Mouse (Mus musculus): ENCODE measurements around the gene Grik3. TPM values are rescaled to one million over a fixed set of nuclear protein-coding genes. Genes with fewer than 3 reads are reported as not detected.

The Grik3 gene
- polyA plus RNA-seq, 1 experiment from 2014 or later = 0.01 TPM

- no peak overlapping the region for H3K4me2 ChIP-seq (ENCODE audit: low read length)
- no peak overlapping the region for H3K4me3 ChIP-seq (replicated peaks; ENCODE audit: low read depth, low read length)
- no peaks in the 10 kb centered on the region for H3K9me3 ChIP-seq (replicated peaks; ENCODE audit: low read length)
- ATAC-seq (replicated peaks; ENCODE audit: low FRiP score, low read depth) = no peak
- H3K36me3 ChIP-seq (ENCODE audit: insufficient read depth, low read length) = no peaks in the 10 kb centered on the region
- peak; percentile 6 for DNase-seq (ENCODE audit: low spot score)
- H3K27me3 ChIP-seq (ENCODE audit: insufficient read depth, low read length) = no peaks in the 10 kb centered on the region
- H3K4me1 ChIP-seq (replicated peaks; ENCODE audit: insufficient read depth, low read length) = no peaks in the 10 kb centered on the region
- H3K27ac ChIP-seq = no peak overlapping the region
- WGBS = 24% methylated on average over 17 of the region's 17 CpGs
- no peak for TF ChIP-seq CTCF (IDR thresholded peaks at IDR 0.05; ENCODE audit: low read depth)
- H3K9ac ChIP-seq (ENCODE audit: low read depth, low read length) = no peak overlapping the region
These were observed 73.7 kb downstream of the Grik3 start for GRCm38 (mm10) chr4:125564008-125564710.

GRCm38 (mm10) chr4:125565711-125566439, 75.4 kb downstream of the Grik3 start:
- Histone ChIP-seq H3K4me1 (replicated peaks; ENCODE audit: insufficient read depth, low read length) (no peaks in the 10 kb centered on the region), H3K9me3 (replicated peaks; ENCODE audit: low read length) (no peaks in the 10 kb centered on the region), H3K9ac (ENCODE audit: low read depth, low read length) (no peak overlapping the region), H3K27me3 (ENCODE audit: insufficient read depth, low read length) (no peaks in the 10 kb centered on the region), H3K4me2 (ENCODE audit: low read length) (no peak overlapping the region), H3K36me3 (ENCODE audit: insufficient read depth, low read length) (no peaks in the 10 kb centered on the region), H3K4me3 (replicated peaks; ENCODE audit: low read depth, low read length) (no peak overlapping the region), H3K27ac (no peak overlapping the region)
- WGBS = 45% methylated on average over 8 of the region's 8 CpGs
- TF ChIP-seq CTCF (IDR thresholded peaks at IDR 0.05; ENCODE audit: low read depth) = no peak; the same call in 1 of the 2 replicates
- no peak for DNase-seq (ENCODE audit: low spot score)
- no peak for ATAC-seq (replicated peaks; ENCODE audit: low FRiP score, low read depth)

GRCm38 (mm10) chr4:125568210-125568609, 77.7 kb downstream of the Grik3 start:
- H3K36me3 ChIP-seq (ENCODE audit: insufficient read depth, low read length) = no peaks in the 10 kb centered on the region
- H3K27ac ChIP-seq = no peak overlapping the region
- no peaks in the 10 kb centered on the region for H3K4me1 ChIP-seq (replicated peaks; ENCODE audit: insufficient read depth, low read length)
- H3K9ac ChIP-seq (ENCODE audit: low read depth, low read length) = no peak overlapping the region
- H3K4me3 ChIP-seq (replicated peaks; ENCODE audit: low read depth, low read length) = no peak overlapping the region
- ATAC-seq (replicated peaks; ENCODE audit: low FRiP score, low read depth) (no peak), DNase-seq (ENCODE audit: low spot score) (no peak)
- no peak for TF ChIP-seq CTCF (IDR thresholded peaks at IDR 0.05; ENCODE audit: low read depth)
- H3K9me3 ChIP-seq (replicated peaks; ENCODE audit: low read length) = no peaks in the 10 kb centered on the region
- no peak overlapping the region for H3K4me2 ChIP-seq (ENCODE audit: low read length)
- 83% methylated on average over 6 of the region's 6 CpGs for WGBS
- no peaks in the 10 kb centered on the region for H3K27me3 ChIP-seq (ENCODE audit: insufficient read depth, low read length)

GRCm38 (mm10) chr4:125571651-125572311, 81.3 kb downstream of the Grik3 start:
- Histone ChIP-seq H3K9ac (ENCODE audit: low read depth, low read length) (no peak overlapping the region), H3K9me3 (replicated peaks; ENCODE audit: low read length) (no peaks in the 10 kb centered on the region), H3K4me1 (replicated peaks; ENCODE audit: insufficient read depth, low read length) (no peaks in the 10 kb centered on the region), H3K36me3 (ENCODE audit: insufficient read depth, low read length) (no peaks in the 10 kb centered on the region), H3K27ac (no peak overlapping the region), H3K4me2 (ENCODE audit: low read length) (no peak overlapping the region), H3K4me3 (replicated peaks; ENCODE audit: low read depth, low read length) (no peak overlapping the region), H3K27me3 (ENCODE audit: insufficient read depth, low read length) (no peaks in the 10 kb centered on the region)
- no peak for DNase-seq (ENCODE audit: low spot score)
- WGBS = 39% methylated on average over 12 of the region's 12 CpGs
- ATAC-seq (replicated peaks; ENCODE audit: low FRiP score, low read depth) = no peak
- TF ChIP-seq CTCF (IDR thresholded peaks at IDR 0.05; ENCODE audit: low read depth) = no peak

GRCm38 (mm10) chr4:125572312-125572663, 81.8 kb downstream of the Grik3 start:
- no peak for DNase-seq (ENCODE audit: low spot score)
- 2% methylated on average over 5 of the region's 5 CpGs for WGBS

DNA sequence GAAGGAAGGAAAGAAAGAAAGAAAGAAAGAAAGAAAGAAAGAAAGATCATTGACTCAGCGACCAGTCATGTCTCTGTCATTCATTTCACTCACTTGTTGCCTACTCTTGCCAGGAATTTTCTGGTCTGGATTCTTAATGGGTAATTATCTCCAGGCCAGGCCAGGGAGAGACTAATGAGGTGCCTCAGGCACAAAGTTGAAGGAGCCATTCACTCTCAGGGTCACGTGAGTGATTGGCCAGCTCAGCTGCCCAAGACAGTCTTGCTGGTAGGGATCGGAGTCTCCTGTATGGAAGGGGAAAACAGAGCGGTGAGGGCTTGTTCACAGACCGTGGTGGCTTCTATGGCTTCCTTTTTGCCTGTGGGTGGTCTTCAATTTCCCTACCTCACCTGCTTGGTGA, 82.5 kb downstream of the Grik3 start:
- no peaks in the 10 kb centered on the region for H3K36me3 ChIP-seq (ENCODE audit: insufficient read depth, low read length)
- no peak for DNase-seq (ENCODE audit: low spot score)
- no peak overlapping the region for H3K9ac ChIP-seq (ENCODE audit: low read depth, low read length)
- no peak for TF ChIP-seq CTCF (IDR thresholded peaks at IDR 0.05; ENCODE audit: low read depth)
- H3K4me3 ChIP-seq (replicated peaks; ENCODE audit: low read depth, low read length) = no peak overlapping the region
- no peak overlapping the region for H3K4me2 ChIP-seq (ENCODE audit: low read length)
- H3K27ac ChIP-seq = no peak overlapping the region
- no peaks in the 10 kb centered on the region for H3K27me3 ChIP-seq (ENCODE audit: insufficient read depth, low read length)
- no peak for ATAC-seq (replicated peaks; ENCODE audit: low FRiP score, low read depth)
- no peaks in the 10 kb centered on the region for H3K4me1 ChIP-seq (replicated peaks; ENCODE audit: insufficient read depth, low read length)
- H3K9me3 ChIP-seq (replicated peaks; ENCODE audit: low read length) = no peaks in the 10 kb centered on the region
- 12% methylated on average over 5 of the region's 5 CpGs for WGBS

More at GRCm38 (mm10) chr4:125572312-125572663, 81.8 kb downstream of the Grik3 start:
- Histone ChIP-seq H3K27ac (no peak overlapping the region), H3K36me3 (ENCODE audit: insufficient read depth, low read length) (no peaks in the 10 kb centered on the region), H3K4me3 (replicated peaks; ENCODE audit: low read depth, low read length) (no peak overlapping the region), H3K27me3 (ENCODE audit: insufficient read depth, low read length) (no peaks in the 10 kb centered on the region), H3K9me3 (replicated peaks; ENCODE audit: low read length) (no peaks in the 10 kb centered on the region), H3K4me2 (ENCODE audit: low read length) (no peak overlapping the region), H3K4me1 (replicated peaks; ENCODE audit: insufficient read depth, low read length) (no peaks in the 10 kb centered on the region), H3K9ac (ENCODE audit: low read depth, low read length) (no peak overlapping the region)
- ATAC-seq (replicated peaks; ENCODE audit: low FRiP score, low read depth) = no peak
- no peak for TF ChIP-seq CTCF (IDR thresholded peaks at IDR 0.05; ENCODE audit: low read depth)
